In genomic region chr1:105748091-105748799, GRCm38 (mm10) we compare ENCODE assay signal across 24 mouse cellular contexts. TPM values are rescaled to one million over a fixed set of nuclear protein-coding genes. Genes with fewer than 3 reads are reported as not detected.
DNase-seq lines count a peak whose midpoint lies in the region; ATAC-seq and TF ChIP-seq lines count a peak whose summit lies in the region.
"Had no signal": no experiment of that assay in that cellular context is flagged by ENCODE, and none has a peak within 500 bp of the region (broad histone marks: within the 10 kb centered on the region; RNA-seq: fewer than 3 reads in every experiment).

No protein-coding gene starts in this region.

- TF ChIP-seq CTCF in bone marrow macrophage, adult 2 months (IDR thresholded peaks at IDR 0.05; ENCODE audit: low read depth, low read length), result no peak

- peak; percentile 65 for DNase-seq in kidney, adult 9 months
- no peak for DNase-seq in kidney, postnatal 25 days
- DNase-seq in spleen, postnatal 10 days (ENCODE audit: low spot score in 2 of 2), result no peak
- no peak for DNase-seq in cerebellum, adult 11-12 months
- DNase-seq in adrenal gland, postnatal 25 days, result no peak
- DNase-seq: adrenal gland, adult 2 months; cerebellum, adult 18-20 months; cerebellum, adult 9-10 months; cerebellum, postnatal 14 days; gastrocnemius, postnatal 10 days; gastrocnemius, postnatal 36 days; heart, adult 2 months; heart, postnatal 14 days; heart, postnatal 4 days had no signal

- TF ChIP-seq POLR2A in bone marrow macrophage, adult 2 months (IDR thresholded peaks at IDR 0.05; ENCODE audit: borderline replicate concordance, low read depth, low read length), result no peak

- no peak overlapping the region for H3K4me3 ChIP-seq in bone marrow macrophage, adult 2 months (ENCODE audit: insufficient read depth, low read length)
- H3K4me3 ChIP-seq: forebrain, embryonic 10.5 days; forebrain, embryonic 13.5 days; heart, adult 2 months; heart, embryonic 10.5 days; heart, embryonic 13.5 days had no signal

- peaks cover 40% of the 10 kb centered on the region for H3K4me1 ChIP-seq in bone marrow macrophage, adult 2 months (ENCODE audit: control insufficient read depth, insufficient read depth, low read length)
- H3K4me1 ChIP-seq: forebrain, embryonic 10.5 days; forebrain, embryonic 13.5 days; heart, embryonic 10.5 days; heart, embryonic 13.5 days had no signal

- peak overlapping the region; percentile 59 for H3K27ac ChIP-seq in bone marrow macrophage, adult 2 months (ENCODE audit: insufficient read depth, low read depth, low read length)
- H3K27ac ChIP-seq: forebrain, embryonic 10.5 days; forebrain, embryonic 13.5 days; heart, adult 2 months; heart, embryonic 10.5 days; heart, embryonic 13.5 days; hindbrain, embryonic 14.5 days had no signal

- peak; percentile 60 for ATAC-seq in CD4-positive, CD25-positive, alpha-beta regulatory T cell, adult 4 months
- peak; percentile 48 for ATAC-seq in monocyte, adult 5-6 weeks (replicated peaks; ENCODE audit: insufficient number of reproducible peaks, low FRiP score, low TSS enrichment, poor library complexity, severe bottlenecking)
- ATAC-seq: forebrain, embryonic 13.5 days; forebrain, embryonic 16.5 days had no signal

RNA-seq across cellular contexts. Expression of gene Tnfrsf11a, which starts 32.3 kb away (rescaled TPM):
- under 1 TPM in 1 of 2 experiments, not detected in 1; 0.15 TPM for polyA plus RNA-seq in CD4-positive, CD25-positive, alpha-beta regulatory T cell, adult 4 months (2017; shearing (Covaris generic))
- 56.0 and 57.9 TPM in 2 replicates for polyA plus RNA-seq in bone marrow macrophage, adult 2 months (2012; ENCODE audit: insufficient read depth, insufficient read length, missing spikeins)
- 3.9 to 7.4 TPM (median 6.6 TPM) in 3 replicates for total RNA-seq in monocyte, adult 5-6 weeks (2017)
- 1.4 and 3.6 TPM in 2 replicates for total RNA-seq in adrenal gland, postnatal 25 days (2021)
- total RNA-seq: MEL had no signal
